ENCODE assay signal across 31 mouse cellular contexts in genomic region chr12:33068977-33069376, GRCm38 (mm10). TPM values are rescaled to one million over a fixed set of nuclear protein-coding genes. Genes with fewer than 3 reads are reported as not detected.
"Had no signal": no experiment of that assay in that cellular context is flagged by ENCODE, and none has a peak within 500 bp of the region (broad histone marks: within the 10 kb centered on the region; RNA-seq: fewer than 3 reads in every experiment).

No protein-coding gene starts in this region.

- H3K27ac ChIP-seq: embryonic facial prominence, embryonic 10.5 days; embryonic facial prominence, embryonic 12.5 days; embryonic facial prominence, embryonic 13.5 days; embryonic facial prominence, embryonic 15.5 days; forebrain, embryonic 10.5 days; forebrain, embryonic 12.5 days; forebrain, embryonic 13.5 days; forebrain, embryonic 15.5 days; gastrocnemius, adult 2 months; heart, adult 2 months had no signal

- ATAC-seq: forebrain, embryonic 13.5 days; forebrain, embryonic 14.5 days; forebrain, embryonic 15.5 days; forebrain, embryonic 16.5 days; forebrain, postnatal 0 days had no signal

- H3K36me3 ChIP-seq: embryonic facial prominence, embryonic 10.5 days; embryonic facial prominence, embryonic 12.5 days; embryonic facial prominence, embryonic 13.5 days; embryonic facial prominence, embryonic 15.5 days; forebrain, embryonic 10.5 days; forebrain, embryonic 12.5 days; forebrain, embryonic 15.5 days had no signal

- H3K4me2 ChIP-seq: embryonic facial prominence, embryonic 12.5 days; embryonic facial prominence, embryonic 13.5 days; embryonic facial prominence, embryonic 15.5 days; forebrain, embryonic 12.5 days; forebrain, embryonic 13.5 days; forebrain, embryonic 15.5 days had no signal

- H3K9ac ChIP-seq: embryonic facial prominence, embryonic 12.5 days; embryonic facial prominence, embryonic 13.5 days; embryonic facial prominence, embryonic 15.5 days; forebrain, embryonic 12.5 days; forebrain, embryonic 13.5 days; forebrain, embryonic 15.5 days; forebrain, postnatal 0 days had no signal

- H3K4me1 ChIP-seq: embryonic facial prominence, embryonic 12.5 days; embryonic facial prominence, embryonic 15.5 days had no signal

- H3K9me3 ChIP-seq: embryonic facial prominence, embryonic 10.5 days; embryonic facial prominence, embryonic 12.5 days; embryonic facial prominence, embryonic 13.5 days; embryonic facial prominence, embryonic 15.5 days; forebrain, embryonic 12.5 days; forebrain, embryonic 13.5 days; forebrain, embryonic 15.5 days had no signal

- DNase-seq: cerebellum, adult 2 months; cerebellum, adult 8-10 months; cerebellum, adult 9-10 months; cerebellum, adult 9-11 months; cerebellum, postnatal 10 days; cerebellum, postnatal 14 days; cerebellum, postnatal 25 days; cerebellum, postnatal 36 days; embryo, embryonic 11 days; forebrain, postnatal 0 days; gastrocnemius, adult 2 months; gastrocnemius, postnatal 10 days; gastrocnemius, postnatal 14 days; gastrocnemius, postnatal 25 days; gastrocnemius, postnatal 36 days; heart, adult 11 months; heart, adult 18-20 months; heart, adult 2 months had no signal

- H3K4me3 ChIP-seq: embryonic facial prominence, embryonic 10.5 days; embryonic facial prominence, embryonic 12.5 days; embryonic facial prominence, embryonic 13.5 days; embryonic facial prominence, embryonic 15.5 days; erythroblast, embryonic 14.5 days; forebrain, embryonic 10.5 days; forebrain, embryonic 12.5 days; forebrain, embryonic 13.5 days; forebrain, embryonic 15.5 days; gastrocnemius, adult 2 months; heart, adult 2 months had no signal

- H3K27me3 ChIP-seq: embryonic facial prominence, embryonic 12.5 days; embryonic facial prominence, embryonic 13.5 days; embryonic facial prominence, embryonic 15.5 days; forebrain, embryonic 15.5 days had no signal

RNA-seq across cellular contexts. Expression of gene Cdhr3, which starts 23.7 kb away (rescaled TPM):
- polyA plus RNA-seq: embryonic facial prominence, embryonic 10.5 days; embryonic facial prominence, embryonic 11.5 days; embryonic facial prominence, embryonic 12.5 days; embryonic facial prominence, embryonic 13.5 days; erythroblast, embryonic 14.5 days; forebrain, embryonic 10.5 days; forebrain, embryonic 11.5 days had no signal
